Mouse (Mus musculus): Measurements from ENCODE around the gene Arl15.

- no peak for TF ChIP-seq POLR2A (IDR thresholded peaks at IDR 0.05; ENCODE audit: low read depth, low read length)
- TF ChIP-seq CTCF (IDR thresholded peaks at IDR 0.05; ENCODE audit: extremely low read depth, insufficient read depth, insufficient read length, insufficient replicate concordance) = no peak
Measured at GRCm38 (mm10) chr13:113771340-113771739, 23.0 kb upstream of the Arl15 start.
